8 mouse cellular contexts compared by ENCODE assay signal in genomic region chr3:135436901-135437616, GRCm38 (mm10). TPM values are rescaled to one million over a fixed set of nuclear protein-coding genes. Genes with fewer than 3 reads are reported as not detected.
DNase-seq lines count a peak whose midpoint lies in the region; ATAC-seq and TF ChIP-seq lines count a peak whose summit lies in the region.

No protein-coding gene starts in this region.

- H3K36me3 ChIP-seq in lung, embryonic 16.5 days (ENCODE audit: control insufficient read depth, insufficient read depth, low read length) = peaks cover 2% of the 10 kb centered on the region; the same call in 1 of the 2 replicates
- no peaks in the 10 kb centered on the region for H3K36me3 ChIP-seq in intestine, postnatal 0 days (ENCODE audit: control insufficient read depth, insufficient read depth)
- peaks cover 3% of the 10 kb centered on the region; the same call in 1 of the 2 replicates for H3K36me3 ChIP-seq in small intestine, adult 2 months (ENCODE audit: control insufficient read depth, insufficient read depth, low read length)

- no peak for TF ChIP-seq CTCF in intestine, postnatal 0 days (IDR thresholded peaks at IDR 0.05; ENCODE audit: low read depth)
- no peak for TF ChIP-seq CTCF in small intestine, adult 2 months (IDR thresholded peaks at IDR 0.05; ENCODE audit: extremely low read depth, insufficient read length, insufficient replicate concordance, low read depth, low read length)

- no peak for TF ChIP-seq POLR2A in small intestine, adult 2 months (IDR thresholded peaks at IDR 0.05; ENCODE audit: low read depth, low read length)

- WGBS in lung, embryonic 16.5 days = 43% methylated on average over 14 of the region's 14 CpGs
- 40% methylated on average over 14 of the region's 14 CpGs for WGBS in intestine, postnatal 0 days
- 55% methylated on average over 14 of the region's 14 CpGs for WGBS in small intestine, adult 2 months

- H3K27ac ChIP-seq in lung, embryonic 16.5 days (ENCODE audit: low read length) = peak overlapping the region; percentile 80
- H3K27ac ChIP-seq in intestine, postnatal 0 days (ENCODE audit: low read depth, low read length) = peak overlapping the region; percentile 10
- peak overlapping the region; percentile 73 for H3K27ac ChIP-seq in small intestine, adult 2 months (ENCODE audit: insufficient read depth, low read depth, low read length)

- H3K4me1 ChIP-seq in lung, embryonic 16.5 days (replicated peaks; ENCODE audit: control insufficient read depth, insufficient read depth, low read length) = peaks cover 4% of the 10 kb centered on the region; the same call in 1 of the 2 replicates
- no peaks in the 10 kb centered on the region for H3K4me1 ChIP-seq in intestine, postnatal 0 days (replicated peaks; ENCODE audit: control insufficient read depth, insufficient read depth, low read length)
- H3K4me1 ChIP-seq in small intestine, adult 2 months (ENCODE audit: control insufficient read depth, insufficient read depth, insufficient read length, low read length) = no peaks in the 10 kb centered on the region

- ATAC-seq in lung, embryonic 16.5 days (ENCODE audit: low read depth) = no peak
- ATAC-seq in intestine, postnatal 0 days = no peak

- H3K4me3 ChIP-seq in lung, embryonic 16.5 days (ENCODE audit: low read length) = peak overlapping the region; percentile 79
- H3K4me3 ChIP-seq in intestine, postnatal 0 days (ENCODE audit: low read depth, low read length) = peak overlapping the region; percentile 67
- H3K4me3 ChIP-seq in small intestine, adult 2 months (ENCODE audit: low read depth, low read length) = no peak overlapping the region

- peak; percentile 34 for DNase-seq in cerebellum, adult 11-12 months
- no peak for DNase-seq in cerebellum, postnatal 36 days
- DNase-seq in lung, postnatal 25 days (ENCODE audit: low spot score) = no peak
- no peak for DNase-seq in gastrocnemius, postnatal 25 days
- DNase-seq in thymus, postnatal 25 days = no peak

- H3K9me3 ChIP-seq in lung, embryonic 16.5 days (ENCODE audit: control insufficient read depth, low read length) = no peaks in the 10 kb centered on the region
- H3K9me3 ChIP-seq in intestine, postnatal 0 days (ENCODE audit: control insufficient read depth) = no peaks in the 10 kb centered on the region

- H3K4me2 ChIP-seq in lung, embryonic 16.5 days (ENCODE audit: low read depth, low read length) = peak overlapping the region; percentile 65
- H3K4me2 ChIP-seq in intestine, postnatal 0 days (replicated peaks; ENCODE audit: low read depth) = peak overlapping the region; percentile 64

- no peaks in the 10 kb centered on the region for H3K27me3 ChIP-seq in lung, embryonic 16.5 days (ENCODE audit: control insufficient read depth, insufficient read depth, low read depth, low read length)
- no peaks in the 10 kb centered on the region for H3K27me3 ChIP-seq in intestine, postnatal 0 days (replicated peaks; ENCODE audit: control insufficient read depth, insufficient read depth, low read length)
- H3K27me3 ChIP-seq in small intestine, adult 2 months (ENCODE audit: control insufficient read depth, insufficient read depth, low read length) = no peaks in the 10 kb centered on the region

- peak overlapping the region; percentile 72 for H3K9ac ChIP-seq in lung, embryonic 16.5 days (ENCODE audit: low read length)
- peak overlapping the region; percentile 49 for H3K9ac ChIP-seq in intestine, postnatal 0 days (ENCODE audit: low read depth, low read length)

RNA-seq across cellular contexts. Expression of gene Ube2d3, which starts 0.9 kb away (rescaled TPM):
- 485 and 516 TPM in 2 replicates for polyA plus RNA-seq in lung, embryonic 16.5 days (2015; fragmentation: Nextera tagmentation; extraction: Ambion mirVana)
- polyA plus RNA-seq in intestine, postnatal 0 days (2015; fragmentation: Nextera tagmentation; extraction: Ambion mirVana) = 383 and 404 TPM in 2 replicates
- polyA plus RNA-seq in small intestine, adult 2 months (2012; rRNA removed) = 192 and 259 TPM in 2 replicates
- total RNA-seq in gastrocnemius, postnatal 25 days (2021) = 100 to 1,000 TPM; 281 to 301 TPM

RNA-seq across cellular contexts. Expression of gene Cisd2, which starts 13.3 kb away (rescaled TPM):
- 60.3 and 62.8 TPM in 2 replicates for polyA plus RNA-seq in lung, embryonic 16.5 days (2015; fragmentation: Nextera tagmentation; extraction: Ambion mirVana)
- 41.6 and 44.3 TPM in 2 replicates for polyA plus RNA-seq in intestine, postnatal 0 days (2015; fragmentation: Nextera tagmentation; extraction: Ambion mirVana)
- polyA plus RNA-seq in small intestine, adult 2 months (2012; rRNA removed) = 12.4 and 26.6 TPM in 2 replicates
- 10 to 100 TPM; 27.9 to 29.2 TPM for total RNA-seq in gastrocnemius, postnatal 25 days (2021)

RNA-seq across cellular contexts. Expression of gene Manba, which starts 48.4 kb away (rescaled TPM):
- 11.2 and 11.8 TPM in 2 replicates for polyA plus RNA-seq in lung, embryonic 16.5 days (2015; fragmentation: Nextera tagmentation; extraction: Ambion mirVana)
- polyA plus RNA-seq in intestine, postnatal 0 days (2015; fragmentation: Nextera tagmentation; extraction: Ambion mirVana) = 18.6 and 20.9 TPM in 2 replicates
- polyA plus RNA-seq in small intestine, adult 2 months (2012; rRNA removed) = 2.0 and 2.6 TPM in 2 replicates
- 1 to 10 TPM; 4.1 to 4.7 TPM for total RNA-seq in gastrocnemius, postnatal 25 days (2021)

Comparison
In these comparisons a context has a peak if more than half of its experiments do, and no peak if none do; other contexts are left out.
1. H3K27ac ChIP-seq: peak in every context shown above with its lines; median percentile 80 in lung, embryonic 16.5 days; 73 in small intestine, adult 2 months; 10 in intestine, postnatal 0 days.